Mouse (Mus musculus): ENCODE data around the gene Phf12. TPM values are rescaled to one million over a fixed set of nuclear protein-coding genes. Genes with fewer than 3 reads are reported as not detected.

The Phf12 gene
- polyA plus RNA-seq, 1 experiment, result 19.3 TPM

GRCm38 (mm10) chr11:77980281-77981204 lies 2.0 kb upstream of the Phf12 start:
- Histone ChIP-seq H3K4me3 (replicated peaks) (peak overlapping the region; percentile 82), H3K27me3 (ENCODE audit: control insufficient read depth) (peaks cover 33% of the 10 kb centered on the region), H3K9me3 (ENCODE audit: control insufficient read depth, low read length) (no peaks in the 10 kb centered on the region), H3K36me3 (ENCODE audit: control insufficient read depth) (peaks cover 9% of the 10 kb centered on the region), H3K4me1 (ENCODE audit: control insufficient read depth) (peaks cover 27% of the 10 kb centered on the region)
- TF ChIP-seq GATA1 (IDR thresholded peaks at IDR 0.05; ENCODE audit: low read length) (no peak), TAL1 (IDR thresholded peaks at IDR 0.05; ENCODE audit: low read length) (no peak)

DNA sequence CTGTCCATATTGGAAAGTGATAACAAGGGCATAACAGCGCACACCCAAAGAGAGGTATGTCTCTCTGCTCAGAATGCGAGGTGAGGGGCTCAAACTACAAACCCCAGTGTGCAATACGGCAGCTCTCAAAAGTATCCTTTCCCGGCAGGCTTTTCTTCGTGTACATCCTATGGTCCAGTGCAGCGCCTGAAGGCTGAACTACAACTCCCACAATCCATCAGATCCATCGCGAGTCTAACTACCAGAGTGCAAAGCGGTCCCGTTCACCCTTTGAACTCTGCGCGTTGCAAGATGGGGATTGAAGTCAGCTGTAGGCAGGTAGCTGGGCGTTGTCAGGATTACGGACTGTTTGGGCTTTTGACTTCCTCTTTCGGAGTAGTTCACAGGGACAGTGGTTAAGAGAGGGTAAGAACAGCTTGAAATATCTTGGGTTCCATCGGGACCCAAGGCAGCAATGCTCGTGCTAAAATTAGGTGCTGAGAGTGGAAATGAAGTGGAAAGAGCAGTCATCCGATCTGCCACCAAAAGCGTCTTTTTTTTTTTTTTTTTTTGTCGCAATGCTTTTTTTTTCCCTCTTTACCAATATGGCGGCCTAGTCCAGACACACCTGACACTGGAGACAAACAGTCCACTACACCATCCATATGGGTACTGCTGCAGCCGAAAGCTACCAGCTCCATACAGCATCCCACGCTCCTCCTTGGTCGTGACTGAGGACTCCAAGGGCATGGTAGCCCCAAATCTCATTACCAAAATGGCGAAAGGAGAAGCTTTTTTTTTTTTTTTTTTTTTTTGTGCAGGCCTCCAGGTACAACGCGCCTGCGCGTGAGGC lies 729 bp upstream of the Phf12 start:
- no peak for TF ChIP-seq GATA1 (IDR thresholded peaks at IDR 0.05; ENCODE audit: low read length)
- no peak for TF ChIP-seq TAL1 (IDR thresholded peaks at IDR 0.05; ENCODE audit: low read length)

GRCm38 (mm10) chr11:77983191-77983936 lies 810 bp downstream of the Phf12 start:
- H3K4me1 ChIP-seq (ENCODE audit: control insufficient read depth), result peaks cover 39% of the 10 kb centered on the region
- no peaks in the 10 kb centered on the region for H3K9me3 ChIP-seq (ENCODE audit: control insufficient read depth, low read length)
- no peak for TF ChIP-seq GATA1 (IDR thresholded peaks at IDR 0.05; ENCODE audit: low read length)
- TF ChIP-seq TAL1 (IDR thresholded peaks at IDR 0.05; ENCODE audit: low read length), result no peak
- peaks cover 35% of the 10 kb centered on the region for H3K36me3 ChIP-seq (ENCODE audit: control insufficient read depth)
- H3K27me3 ChIP-seq (ENCODE audit: control insufficient read depth), result peaks cover 8% of the 10 kb centered on the region
- peak overlapping the region; percentile 82 for H3K4me3 ChIP-seq (replicated peaks)

More for the DNA sequence above, 729 bp upstream of the Phf12 start:
- Histone ChIP-seq H3K36me3 (ENCODE audit: control insufficient read depth) (peaks cover 21% of the 10 kb centered on the region), H3K27me3 (ENCODE audit: control insufficient read depth) (peaks cover 24% of the 10 kb centered on the region), H3K4me1 (ENCODE audit: control insufficient read depth) (peaks cover 36% of the 10 kb centered on the region), H3K4me3 (replicated peaks) (peak overlapping the region; percentile 82), H3K9me3 (ENCODE audit: control insufficient read depth, low read length) (no peaks in the 10 kb centered on the region)

- H3K9me3 ChIP-seq (ENCODE audit: control insufficient read depth, low read length), result no peaks in the 10 kb centered on the region
- H3K4me1 ChIP-seq (ENCODE audit: control insufficient read depth), result peaks cover 39% of the 10 kb centered on the region
- peaks cover 43% of the 10 kb centered on the region for H3K36me3 ChIP-seq (ENCODE audit: control insufficient read depth)
- no peak for TF ChIP-seq GATA1 (IDR thresholded peaks at IDR 0.05; ENCODE audit: low read length)
- TF ChIP-seq TAL1 (IDR thresholded peaks at IDR 0.05; ENCODE audit: low read length), result no peak
- H3K27me3 ChIP-seq (ENCODE audit: control insufficient read depth), result peaks cover 2% of the 10 kb centered on the region
- peak overlapping the region; percentile 82 for H3K4me3 ChIP-seq (replicated peaks)
These were observed 1.6 kb downstream of the Phf12 start for GRCm38 (mm10) chr11:77983937-77984835.

DNA sequence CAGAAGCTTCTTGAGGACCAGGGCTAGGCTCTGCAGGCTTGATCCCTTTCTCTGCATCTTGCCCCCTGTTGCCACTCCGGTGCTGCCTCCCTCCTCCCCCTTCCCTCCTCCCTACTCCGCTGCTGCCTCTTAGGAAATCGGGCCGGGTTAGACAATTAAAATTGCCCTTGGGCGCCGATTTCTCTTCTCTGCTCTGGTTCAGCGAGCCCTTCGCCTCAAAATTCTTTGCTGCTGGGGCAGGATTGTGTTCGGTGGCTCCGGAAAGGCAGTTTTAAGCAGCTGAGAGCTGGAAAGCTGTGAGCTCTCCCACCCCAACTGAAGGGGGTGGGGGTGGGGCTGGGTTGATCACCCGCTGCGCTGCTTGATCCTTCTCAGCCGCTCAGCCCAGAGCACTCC lies 2.3 kb downstream of the Phf12 start:
- Histone ChIP-seq H3K36me3 (ENCODE audit: control insufficient read depth) (peaks cover 50% of the 10 kb centered on the region), H3K9me3 (ENCODE audit: control insufficient read depth, low read length) (no peaks in the 10 kb centered on the region), H3K4me3 (replicated peaks) (peak overlapping the region; percentile 82), H3K27me3 (ENCODE audit: control insufficient read depth) (no peaks in the 10 kb centered on the region; the same call in 1 of the 2 replicates), H3K4me1 (ENCODE audit: control insufficient read depth) (peaks cover 39% of the 10 kb centered on the region)
- TF ChIP-seq TAL1 (IDR thresholded peaks at IDR 0.05; ENCODE audit: low read length) (no peak), GATA1 (IDR thresholded peaks at IDR 0.05; ENCODE audit: low read length) (no peak)

GRCm38 (mm10) chr11:77985541-77986065 lies 3.0 kb downstream of the Phf12 start:
- Histone ChIP-seq H3K4me3 (replicated peaks) (peak overlapping the region; percentile 82), H3K4me1 (ENCODE audit: control insufficient read depth) (peaks cover 33% of the 10 kb centered on the region), H3K9me3 (ENCODE audit: control insufficient read depth, low read length) (no peaks in the 10 kb centered on the region), H3K27me3 (ENCODE audit: control insufficient read depth) (no peaks in the 10 kb centered on the region), H3K36me3 (ENCODE audit: control insufficient read depth) (peaks cover 57% of the 10 kb centered on the region)
- TF ChIP-seq GATA1 (IDR thresholded peaks at IDR 0.05; ENCODE audit: low read length) (no peak), TAL1 (IDR thresholded peaks at IDR 0.05; ENCODE audit: low read length) (no peak)

- H3K4me1 ChIP-seq (ENCODE audit: control insufficient read depth), result peaks cover 23% of the 10 kb centered on the region
- no peaks in the 10 kb centered on the region for H3K9me3 ChIP-seq (ENCODE audit: control insufficient read depth, low read length)
- H3K4me3 ChIP-seq (replicated peaks), result no peak overlapping the region
- H3K36me3 ChIP-seq (ENCODE audit: control insufficient read depth), result peaks cover 90% of the 10 kb centered on the region
- TF ChIP-seq GATA1 (IDR thresholded peaks at IDR 0.05; ENCODE audit: low read length) (no peak), TAL1 (IDR thresholded peaks at IDR 0.05; ENCODE audit: low read length) (no peak)
- no peaks in the 10 kb centered on the region for H3K27me3 ChIP-seq (ENCODE audit: control insufficient read depth)
These were observed 6.6 kb downstream of the Phf12 start for GRCm38 (mm10) chr11:77989071-77989690.

All from erythroblast, embryonic 14.5 days (primary cell).